Mouse (Mus musculus) neural tube, embryonic 12.5 days (tissue): ENCODE measurements around the gene H2-K1. TPM values are rescaled to one million over a fixed set of nuclear protein-coding genes. Genes with fewer than 3 reads are reported as not detected.

ENCODE experiments used
- ATAC-seq: fragments of 200-750 bp; cut with Nextera tagmentation; 2 replicates; pipeline ENCODE4 v1.8.0; 2017; ENCODE audit warnings: low read depth, mild to moderate bottlenecking, moderate TSS enrichment, moderate library complexity; ENCODE audit not compliant: low FRiP score
- H3K27ac ChIP-seq: fragments of 300-500 bp; sonication (generic); 2 replicates; pipeline ENCODE4 v1.5.1; 2016
- H3K27me3 ChIP-seq: fragments of 300-500 bp; sonication (generic); replicated peaks from 2 replicates; pipeline ENCODE4 v1.6.1; 2016; ENCODE audit warnings: mild to moderate bottlenecking
- H3K36me3 ChIP-seq: fragments of 300-500 bp; sonication (generic); 2 replicates; pipeline ENCODE4 v1.6.1; 2016; ENCODE audit warnings: mild to moderate bottlenecking
- H3K4me1 ChIP-seq: fragments of 300-500 bp; sonication (generic); 2 replicates; pipeline ENCODE4 v1.6.1; 2016
- H3K4me2 ChIP-seq: fragments of 300-500 bp; sonication (generic); replicated peaks from 2 replicates; pipeline ENCODE4 v1.6.1; 2016; ENCODE audit warnings: mild to moderate bottlenecking
- H3K4me3 ChIP-seq: fragments of 300-500 bp; sonication (generic); 2 replicates; pipeline ENCODE4 v1.5.1; 2016
- H3K9ac ChIP-seq: fragments of 300-500 bp; sonication (generic); 2 replicates; pipeline ENCODE4 v1.6.1; 2016; ENCODE audit warnings: mild to moderate bottlenecking
- H3K9me3 ChIP-seq: fragments of 300-500 bp; sonication (generic); 2 replicates; pipeline ENCODE4 v1.6.1; 2016; ENCODE audit warnings: mild to moderate bottlenecking
- WGBS: fragments of 180-500 bp; shearing (Covaris S2); methylation state at CpG from one replicate; pipeline ENCODE4 v1.1.7; 2016; 5-methylcytosine and 5-hydroxymethylcytosine counted together
- polyA plus RNA-seq: library from polyadenylated mRNA; unstranded; fragments of >200 nt; fragmentation: Nextera tagmentation; extraction: Ambion mirVana; gene quantifications from 2 replicates; pipeline ENCODE4 v1.2.1, GENCODE M21; 2016

The H2-K1 gene
- polyA plus RNA-seq, 1 experiment from 2014 or later, result 15.2 TPM

GRCm38 (mm10) chr17:33978631-33979031, 21.5 kb downstream of the H2-K1 start:
- Histone ChIP-seq H3K4me3 (peak overlapping the region; percentile 31; the same call in 1 of the 2 replicates), H3K9ac (0 out of 2 replicates have a peak overlapping the region, but pooled peaks have one; percentile 33), H3K27me3 (peaks cover 37% of the 10 kb centered on the region), H3K27ac (no peak overlapping the region), H3K36me3 (no peaks in the 10 kb centered on the region), H3K4me1 (peaks cover 7% of the 10 kb centered on the region), H3K4me2 (peak overlapping the region; percentile 60), H3K9me3 (no peaks in the 10 kb centered on the region)
- WGBS, result under 1% methylated on average over 17 of the region's 17 CpGs
- no peak for ATAC-seq

- Histone ChIP-seq H3K9me3 (no peaks in the 10 kb centered on the region), H3K4me1 (peaks cover 7% of the 10 kb centered on the region), H3K36me3 (no peaks in the 10 kb centered on the region), H3K4me3 (peak overlapping the region; percentile 31; the same call in 1 of the 2 replicates), H3K9ac (0 out of 2 replicates have a peak overlapping the region, but pooled peaks have one; percentile 33), H3K27ac (no peak overlapping the region), H3K27me3 (peaks cover 37% of the 10 kb centered on the region), H3K4me2 (peak overlapping the region; percentile 60)
- ATAC-seq, result no peak
- WGBS, result 2% methylated on average over 57 of the region's 57 CpGs
Observed at GRCm38 (mm10) chr17:33977861-33978557, 22.1 kb downstream of the H2-K1 start.

- Histone ChIP-seq H3K9ac (no peak overlapping the region), H3K27me3 (peaks cover 23% of the 10 kb centered on the region), H3K27ac (no peak overlapping the region), H3K36me3 (no peaks in the 10 kb centered on the region), H3K4me2 (no peak overlapping the region), H3K4me3 (no peak overlapping the region), H3K9me3 (no peaks in the 10 kb centered on the region), H3K4me1 (peaks cover 4% of the 10 kb centered on the region)
- WGBS, result 64% methylated on average over 3 of the region's 3 CpGs
- no peak for ATAC-seq
Observed at GRCm38 (mm10) chr17:33973572-33973971, 26.6 kb downstream of the H2-K1 start.

- H3K9me3 ChIP-seq, result no peaks in the 10 kb centered on the region
- H3K4me3 ChIP-seq, result no peak overlapping the region
- no peak for ATAC-seq
- H3K4me1 ChIP-seq, result no peaks in the 10 kb centered on the region; the same call in 1 of the 2 replicates
- no peaks in the 10 kb centered on the region for H3K36me3 ChIP-seq
- H3K27ac ChIP-seq, result no peak overlapping the region
- H3K27me3 ChIP-seq, result peaks cover 15% of the 10 kb centered on the region
- 8% methylated on average over 1 of the region's 1 CpGs for WGBS
- no peak overlapping the region for H3K9ac ChIP-seq
- H3K4me2 ChIP-seq, result no peak overlapping the region
Observed at GRCm38 (mm10) chr17:33972691-33973090, 27.5 kb downstream of the H2-K1 start.

GRCm38 (mm10) chr17:33969394-33969793, 30.8 kb downstream of the H2-K1 start:
- Histone ChIP-seq H3K27me3 (peaks cover 5% of the 10 kb centered on the region; the same call in 1 of the 2 replicates), H3K27ac (no peak overlapping the region), H3K9me3 (no peaks in the 10 kb centered on the region), H3K4me2 (no peak overlapping the region), H3K9ac (no peak overlapping the region), H3K4me1 (no peaks in the 10 kb centered on the region), H3K4me3 (no peak overlapping the region), H3K36me3 (peaks cover 22% of the 10 kb centered on the region)
- 79% methylated on average over 4 of the region's 4 CpGs for WGBS
- no peak for ATAC-seq

- Histone ChIP-seq H3K4me3 (no peak overlapping the region), H3K27me3 (peaks cover 5% of the 10 kb centered on the region; the same call in 1 of the 2 replicates), H3K9me3 (no peaks in the 10 kb centered on the region), H3K9ac (no peak overlapping the region), H3K27ac (no peak overlapping the region), H3K4me2 (no peak overlapping the region), H3K36me3 (peaks cover 24% of the 10 kb centered on the region), H3K4me1 (no peaks in the 10 kb centered on the region)
- WGBS, result 29% methylated on average over 5 of the region's 5 CpGs
- peak; percentile 44; the same call in 1 of the 2 replicates for ATAC-seq
Observed at GRCm38 (mm10) chr17:33968927-33969326, 31.2 kb downstream of the H2-K1 start.

- Histone ChIP-seq H3K36me3 (peaks cover 27% of the 10 kb centered on the region), H3K9me3 (no peaks in the 10 kb centered on the region), H3K27me3 (peaks cover 5% of the 10 kb centered on the region; the same call in 1 of the 2 replicates), H3K27ac (no peak overlapping the region), H3K9ac (no peak overlapping the region), H3K4me1 (no peaks in the 10 kb centered on the region), H3K4me3 (no peak overlapping the region), H3K4me2 (no peak overlapping the region)
- 3% methylated on average over 9 of the region's 9 CpGs for WGBS
- ATAC-seq, result peak; percentile 68
Observed at GRCm38 (mm10) chr17:33968489-33968888, 31.7 kb downstream of the H2-K1 start.

GRCm38 (mm10) chr17:33965846-33966550, 34.1 kb downstream of the H2-K1 start:
- 88% methylated on average over 16 of the region's 16 CpGs for WGBS
- no peak overlapping the region for H3K27ac ChIP-seq
- H3K36me3 ChIP-seq, result peaks cover 50% of the 10 kb centered on the region
- H3K4me1 ChIP-seq, result no peaks in the 10 kb centered on the region
- no peaks in the 10 kb centered on the region for H3K27me3 ChIP-seq
- H3K9me3 ChIP-seq, result no peaks in the 10 kb centered on the region
- no peak for ATAC-seq
- no peak overlapping the region for H3K9ac ChIP-seq
- H3K4me3 ChIP-seq, result no peak overlapping the region
- H3K4me2 ChIP-seq, result no peak overlapping the region

- Histone ChIP-seq H3K36me3 (peaks cover 54% of the 10 kb centered on the region), H3K4me3 (no peak overlapping the region), H3K27ac (no peak overlapping the region), H3K27me3 (no peaks in the 10 kb centered on the region), H3K9ac (no peak overlapping the region), H3K4me1 (no peaks in the 10 kb centered on the region), H3K4me2 (no peak overlapping the region), H3K9me3 (no peaks in the 10 kb centered on the region)
- ATAC-seq, result no peak
- 93% methylated on average over 17 of the region's 17 CpGs for WGBS
Observed at GRCm38 (mm10) chr17:33965082-33965845, 34.9 kb downstream of the H2-K1 start.

- Histone ChIP-seq H3K9ac (no peak overlapping the region), H3K4me1 (no peaks in the 10 kb centered on the region), H3K36me3 (peaks cover 77% of the 10 kb centered on the region), H3K27ac (no peak overlapping the region), H3K4me3 (no peak overlapping the region), H3K27me3 (no peaks in the 10 kb centered on the region), H3K4me2 (no peak overlapping the region), H3K9me3 (no peaks in the 10 kb centered on the region)
- no peak for ATAC-seq
- WGBS, result 94% methylated on average over 7 of the region's 7 CpGs
Observed at GRCm38 (mm10) chr17:33962876-33963275, 37.3 kb downstream of the H2-K1 start.

- peaks cover 58% of the 10 kb centered on the region for H3K36me3 ChIP-seq
- WGBS, result 96% methylated on average over 15 of the region's 15 CpGs
Observed at GRCm38 (mm10) chr17:33959948-33960347, 40.2 kb downstream of the H2-K1 start.

GRCm38 (mm10) chr17:33959135-33959534, 41.0 kb downstream of the H2-K1 start:
- H3K9me3 ChIP-seq, result no peaks in the 10 kb centered on the region
- peaks cover 13% of the 10 kb centered on the region for H3K4me1 ChIP-seq
- no peak for ATAC-seq
- no peak overlapping the region for H3K4me3 ChIP-seq
- H3K36me3 ChIP-seq, result peaks cover 60% of the 10 kb centered on the region
- H3K9ac ChIP-seq, result no peak overlapping the region
- H3K27ac ChIP-seq, result no peak overlapping the region
- no peaks in the 10 kb centered on the region for H3K27me3 ChIP-seq
- no peak overlapping the region for H3K4me2 ChIP-seq
- WGBS, result 96% methylated on average over 13 of the region's 13 CpGs

More at GRCm38 (mm10) chr17:33959948-33960347, 40.2 kb downstream of the H2-K1 start:
- Histone ChIP-seq H3K27me3 (no peaks in the 10 kb centered on the region), H3K4me1 (peaks cover 6% of the 10 kb centered on the region), H3K9me3 (no peaks in the 10 kb centered on the region), H3K9ac (no peak overlapping the region), H3K27ac (no peak overlapping the region), H3K4me3 (no peak overlapping the region), H3K4me2 (no peak overlapping the region)
- no peak for ATAC-seq
